Mouse (Mus musculus): ENCODE results near the gene Lrrc1. TPM values are rescaled to one million over a fixed set of nuclear protein-coding genes. Genes with fewer than 3 reads are reported as not detected.

Gene Lrrc1
- total RNA-seq, 2 experiments from 2014 or later: 7.3 to 9.4 TPM

DNA sequence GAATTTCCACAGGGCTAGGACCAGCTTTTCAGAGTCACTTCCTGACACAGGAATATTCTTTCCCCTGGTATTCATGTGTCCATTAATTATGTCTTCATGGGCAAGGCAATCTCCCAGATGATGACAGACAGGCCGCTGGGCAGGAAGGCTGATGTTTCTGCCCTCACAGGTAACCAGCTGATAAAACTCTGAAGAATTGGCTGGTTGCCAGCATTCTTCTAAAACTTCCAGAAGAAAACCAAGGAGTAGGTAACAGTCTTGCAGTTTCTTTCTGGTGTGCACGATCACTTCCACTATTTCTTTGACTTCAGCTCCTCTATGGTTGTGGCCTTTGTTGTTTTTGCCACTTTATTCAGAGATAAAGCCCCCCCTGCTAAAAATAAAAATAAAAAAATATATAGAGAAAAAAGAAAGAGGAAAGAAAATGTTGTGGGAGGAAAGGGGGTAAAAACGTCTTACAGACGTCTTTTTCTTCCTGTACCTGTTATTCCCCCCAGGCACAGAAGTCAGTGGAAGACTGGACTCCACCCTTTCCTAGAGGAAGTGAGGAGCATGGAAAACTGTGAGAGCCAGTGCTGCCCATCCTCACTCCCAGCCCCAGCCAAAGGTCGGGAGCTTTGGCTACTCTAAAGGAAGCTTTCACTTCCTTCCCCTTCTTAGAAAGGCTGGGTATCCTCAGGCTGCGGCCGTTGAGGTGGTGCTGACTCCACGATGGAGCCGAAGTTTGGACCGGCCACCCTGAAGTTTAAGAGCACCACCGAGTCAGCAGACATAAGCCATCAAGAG, 115.2 kb downstream of the Lrrc1 start:
- no peak for DNase-seq (ENCODE audit: low spot score in 2 of 2)

DNA sequence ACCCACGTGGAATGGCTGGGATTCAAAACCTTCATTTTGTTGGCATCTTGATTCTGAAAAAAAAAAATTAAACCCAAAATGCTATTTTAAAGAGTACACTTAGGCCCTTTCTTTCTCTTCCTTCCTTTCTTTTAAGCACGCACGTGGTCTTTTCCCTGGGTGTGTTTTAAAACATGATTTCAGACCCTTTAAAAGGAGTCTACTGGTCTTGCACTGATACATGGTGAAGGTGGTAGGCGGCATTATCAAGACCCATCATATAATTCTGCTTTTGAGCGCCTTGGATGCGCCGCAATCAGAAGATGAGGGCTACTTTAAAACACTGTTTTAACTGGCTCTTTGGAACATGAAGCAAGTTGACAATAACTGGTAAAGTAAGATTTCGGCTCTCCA, 115.9 kb downstream of the Lrrc1 start:
- DNase-seq (ENCODE audit: low spot score in 2 of 2): no peak

DNA sequence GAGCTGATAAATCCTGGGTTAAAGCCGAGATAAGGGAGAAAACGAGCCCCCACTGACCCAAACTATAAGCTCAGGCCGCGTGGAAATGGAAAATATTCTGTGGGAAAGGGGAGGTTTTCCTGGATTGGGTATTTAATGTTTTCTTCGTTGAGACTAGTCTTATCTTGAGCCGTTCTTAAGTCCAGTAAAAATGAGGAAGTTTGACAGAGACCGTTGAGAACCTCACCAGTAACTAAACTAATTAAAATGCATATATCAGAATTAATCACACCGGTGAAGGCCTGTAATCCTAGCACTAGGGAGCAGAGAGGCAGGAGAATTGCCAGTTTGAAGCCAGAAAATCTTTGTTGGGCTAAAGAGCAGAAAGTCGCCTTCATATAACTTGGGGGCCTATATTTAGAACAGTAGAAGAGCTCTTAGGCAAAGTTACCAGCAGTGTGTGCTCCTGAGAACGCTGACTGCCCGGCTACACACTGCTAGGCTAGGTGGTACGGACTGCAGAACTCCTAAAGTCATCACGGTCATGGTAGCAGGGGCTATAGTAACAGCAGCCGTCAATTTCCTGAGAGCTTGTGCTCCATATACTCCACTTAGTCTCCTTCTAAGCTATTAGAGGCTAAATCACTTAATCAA, 116.4 kb downstream of the Lrrc1 start:
- DNase-seq (ENCODE audit: low spot score in 2 of 2): no peak

DNA sequence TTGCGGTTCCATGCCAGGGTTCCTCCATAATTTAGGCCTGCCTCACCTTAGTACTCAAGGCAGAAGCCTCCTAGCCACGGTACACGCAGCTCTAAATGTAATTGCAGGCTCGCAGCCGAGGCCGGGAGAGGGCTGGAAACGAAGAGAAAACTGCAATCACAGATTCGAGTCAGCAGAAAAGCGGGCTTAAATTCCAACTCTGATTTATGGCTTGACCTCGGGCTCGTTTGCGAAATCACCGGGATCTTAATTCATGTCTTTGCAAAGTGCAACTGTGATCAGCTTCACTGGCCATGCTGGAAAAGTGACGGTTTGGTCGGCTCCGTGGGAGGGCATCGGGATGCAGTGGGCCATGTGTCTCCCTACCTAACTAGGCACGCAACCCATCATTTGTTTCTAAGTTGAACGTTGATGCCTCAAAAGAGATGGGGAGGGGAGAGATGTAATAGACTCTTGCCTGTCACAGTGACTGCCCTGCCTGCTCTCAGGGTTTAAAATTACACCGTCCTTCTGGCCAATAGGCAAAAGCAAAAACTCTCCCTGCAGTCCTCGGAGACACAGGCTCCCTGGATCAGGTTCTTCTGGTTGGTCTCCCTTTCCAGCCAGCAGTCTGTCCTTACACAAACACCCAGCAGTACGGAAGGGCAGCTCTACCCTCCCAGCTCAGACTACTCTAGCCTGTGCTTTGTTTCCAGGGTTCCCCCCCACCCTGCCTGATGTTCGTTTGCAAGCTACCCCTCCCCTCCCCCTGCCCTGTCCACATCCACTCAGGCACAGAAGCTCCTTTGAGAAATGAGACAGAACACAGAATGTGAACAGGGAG, 117.2 kb downstream of the Lrrc1 start:
- DNase-seq (ENCODE audit: low spot score in 2 of 2): peak in 1 of 2 experiments; percentile 15

DNA sequence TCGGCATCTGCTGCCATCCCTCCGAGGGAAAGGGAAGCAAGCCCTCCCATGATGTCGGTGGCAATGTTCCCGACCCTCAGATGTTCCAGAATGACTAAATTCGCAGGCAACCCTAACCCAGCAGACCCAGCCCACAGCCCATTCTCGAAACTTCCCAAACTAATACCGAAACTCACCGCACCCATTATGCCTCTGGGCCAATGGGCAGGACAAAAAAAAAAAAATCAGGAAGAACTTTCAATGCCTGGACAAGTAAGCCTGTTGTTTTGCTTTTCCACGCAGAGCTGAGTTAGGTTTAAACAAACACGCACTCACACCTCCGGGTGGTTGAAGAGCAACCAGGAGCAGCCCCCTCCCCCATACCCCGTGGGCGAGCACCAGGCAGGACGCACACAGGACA, 118.6 kb downstream of the Lrrc1 start:
- DNase-seq (ENCODE audit: low spot score in 2 of 2): no peak

DNA sequence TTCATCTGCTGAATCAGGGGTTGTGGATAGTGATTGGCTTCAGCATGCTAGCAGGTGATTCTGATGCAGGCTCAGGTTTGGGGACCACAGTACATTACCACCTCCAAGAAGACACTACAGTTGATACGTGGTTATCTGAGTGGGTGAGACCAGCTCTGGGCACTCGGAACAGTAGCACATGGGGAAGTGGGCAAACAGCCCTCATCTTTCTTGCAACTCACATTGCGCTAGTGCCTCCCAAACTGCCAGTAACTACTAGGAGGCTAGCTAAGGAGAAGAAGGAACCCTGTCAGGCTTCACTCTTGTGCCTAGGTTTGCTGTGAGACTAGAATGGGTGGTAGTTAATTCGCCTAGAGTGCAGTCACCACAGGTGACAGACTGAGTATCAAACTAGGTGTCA, 119.1 kb downstream of the Lrrc1 start:
- DNase-seq (ENCODE audit: low spot score in 2 of 2): no peak

DNA sequence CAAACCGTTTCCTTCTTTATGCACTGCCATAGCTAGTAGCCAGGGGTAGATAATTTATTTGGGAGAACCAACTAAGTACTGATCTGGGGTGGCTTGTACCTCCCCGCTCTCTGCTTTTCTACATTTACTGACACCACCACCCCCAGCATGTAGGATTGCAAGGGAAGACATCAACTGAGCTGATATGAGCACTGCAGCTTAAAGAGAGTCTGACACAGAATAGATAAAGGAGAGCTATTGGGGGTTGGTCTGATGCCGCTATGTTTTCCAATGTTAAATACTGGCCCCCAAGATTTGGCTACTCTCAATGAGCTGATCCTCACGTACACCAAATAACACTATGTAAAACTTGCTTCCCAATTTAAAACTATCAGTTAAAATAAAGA, 124.5 kb downstream of the Lrrc1 start:
- DNase-seq (ENCODE audit: low spot score in 2 of 2): no peak

DNA sequence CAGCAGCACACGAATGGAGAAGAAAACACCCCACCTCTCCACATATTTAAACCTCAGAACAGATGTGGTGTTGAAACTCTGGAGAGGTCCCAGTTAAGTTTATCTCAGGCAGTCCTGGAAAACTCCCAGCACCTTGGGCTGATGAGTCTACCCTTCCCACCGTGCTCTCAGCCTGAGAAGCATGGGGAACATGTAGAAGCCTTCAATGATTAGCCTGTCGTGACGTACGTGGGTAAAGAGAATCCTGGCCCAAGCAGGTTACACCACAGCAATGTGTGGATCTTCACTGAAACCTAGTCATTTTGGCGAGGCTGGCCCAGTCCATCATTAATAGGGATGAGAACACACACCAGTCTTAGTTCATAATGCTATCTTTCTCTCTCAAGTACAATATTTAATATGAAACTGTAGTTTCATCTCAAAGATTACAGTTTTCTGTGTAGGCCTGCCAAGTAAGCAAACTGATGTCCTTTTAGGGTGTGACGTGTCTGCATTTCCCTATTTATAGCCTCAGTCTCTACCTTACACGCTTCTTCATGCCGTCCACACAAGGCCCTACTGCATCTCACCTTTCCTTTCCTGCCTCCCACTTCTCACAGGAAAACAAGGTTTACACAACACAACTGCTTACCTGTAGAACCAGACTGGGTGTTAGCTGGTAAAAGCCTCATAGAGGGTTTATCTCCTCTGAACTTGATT, 125.0 kb downstream of the Lrrc1 start:
- no peak for DNase-seq (ENCODE audit: low spot score in 2 of 2)

DNA sequence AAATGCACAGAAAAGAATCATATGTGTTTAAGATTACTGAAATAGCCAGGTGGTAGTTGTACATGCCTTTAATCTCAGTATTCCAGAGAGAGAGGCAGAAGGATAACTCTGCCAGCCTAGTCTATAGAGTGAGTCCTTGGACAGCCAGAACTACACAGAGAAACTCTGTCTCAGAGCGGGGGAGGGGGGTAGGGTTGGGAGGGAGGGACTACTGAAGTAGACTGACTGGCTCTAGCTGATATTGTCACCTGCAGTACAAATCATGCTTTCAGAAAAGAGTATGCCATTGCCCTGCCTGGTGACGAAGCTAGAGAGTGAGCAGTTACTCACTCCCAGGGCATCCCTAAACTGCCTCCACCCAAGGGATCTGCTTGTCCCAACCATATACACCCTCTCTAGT, 125.9 kb downstream of the Lrrc1 start:
- no peak for DNase-seq (ENCODE audit: low spot score in 2 of 2)

DNA sequence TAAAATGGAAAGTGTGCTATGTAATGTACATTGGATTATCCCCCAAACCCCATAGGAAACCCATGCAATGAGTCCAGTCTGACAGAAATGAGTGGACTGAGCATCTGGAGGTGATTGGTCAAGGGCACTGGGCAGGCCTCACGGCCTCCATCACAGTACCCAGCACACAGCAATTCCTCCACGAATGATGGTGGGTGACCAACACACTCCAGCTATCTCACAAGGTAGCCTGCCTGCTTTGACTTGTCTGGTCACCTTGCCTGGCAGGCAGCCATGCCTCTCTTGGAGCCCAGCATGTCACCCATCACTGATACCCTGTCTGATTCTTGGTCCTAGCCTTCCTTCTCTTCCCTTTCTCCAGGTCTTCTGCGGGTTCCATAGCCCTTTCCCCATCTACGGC, 128.2 kb downstream of the Lrrc1 start:
- no peak for DNase-seq (ENCODE audit: low spot score in 2 of 2)

DNA sequence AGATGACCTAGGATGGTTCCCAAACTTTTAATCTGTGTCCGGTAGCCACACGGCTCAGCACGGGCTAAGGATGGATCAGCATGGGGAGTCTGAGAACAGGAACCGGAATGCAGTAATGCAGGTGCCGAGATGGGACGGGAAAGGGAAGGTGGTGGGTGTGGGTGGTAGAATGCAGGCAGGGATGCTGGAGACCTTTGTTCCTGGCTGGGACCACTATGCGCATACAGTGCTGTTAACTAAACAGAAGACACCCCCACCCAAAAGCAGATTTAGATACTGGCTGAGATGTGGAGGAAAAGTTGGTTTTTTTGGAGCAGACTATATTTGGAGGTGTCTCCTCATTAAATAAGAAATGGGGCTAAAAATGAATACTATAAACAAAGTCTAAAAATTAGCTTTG, 128.7 kb downstream of the Lrrc1 start:
- no peak for DNase-seq (ENCODE audit: low spot score in 2 of 2)

DNA sequence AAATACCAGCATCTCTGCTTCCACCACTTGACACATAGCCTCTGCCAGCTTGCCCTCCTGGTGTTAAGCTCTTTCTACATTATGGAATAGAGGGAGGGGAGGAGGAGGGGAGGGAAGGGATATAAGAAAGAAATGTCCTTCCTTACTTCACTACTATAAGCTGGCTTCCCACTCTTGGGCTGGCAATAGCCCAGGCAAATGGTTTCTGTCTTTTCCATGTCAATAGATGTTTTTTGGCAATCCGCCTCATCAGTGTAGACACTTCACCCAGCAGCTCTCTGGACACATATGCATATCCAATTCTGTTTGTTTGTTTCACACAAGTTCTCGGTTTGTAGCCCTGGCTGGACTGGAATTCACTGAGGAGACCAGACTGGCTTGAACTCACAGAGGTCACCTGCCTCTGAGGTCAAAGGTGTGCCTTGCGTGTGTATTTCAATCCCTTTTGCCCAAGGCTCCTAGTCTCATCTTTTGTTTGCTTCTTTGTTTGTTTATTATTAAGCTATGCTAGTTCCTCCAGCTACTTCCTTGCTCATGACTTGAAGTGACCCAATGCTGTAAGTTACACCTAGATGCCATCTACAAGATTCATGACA, 132.7 kb downstream of the Lrrc1 start:
- DNase-seq (ENCODE audit: low spot score in 2 of 2): no peak

DNA sequence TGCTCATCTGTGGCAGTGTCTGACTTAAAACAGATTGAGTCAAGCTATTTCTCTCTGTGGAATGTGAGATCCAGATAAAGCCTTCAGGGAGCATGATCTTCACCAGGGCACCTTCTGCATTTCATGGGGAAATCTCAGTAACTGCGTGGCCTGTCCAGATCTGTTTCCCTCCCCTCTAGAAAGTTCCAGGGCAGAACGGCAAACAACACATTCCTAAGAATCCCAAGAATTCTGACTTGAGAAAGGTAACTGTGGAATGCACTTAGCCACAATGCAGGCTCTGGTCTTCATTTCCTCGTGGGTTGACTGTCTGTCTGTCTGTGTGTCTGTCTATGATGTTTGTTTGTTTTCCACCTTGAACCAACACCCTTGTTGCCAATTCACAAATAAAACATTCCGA, 133.7 kb downstream of the Lrrc1 start:
- no peak for DNase-seq (ENCODE audit: low spot score in 2 of 2)

DNA sequence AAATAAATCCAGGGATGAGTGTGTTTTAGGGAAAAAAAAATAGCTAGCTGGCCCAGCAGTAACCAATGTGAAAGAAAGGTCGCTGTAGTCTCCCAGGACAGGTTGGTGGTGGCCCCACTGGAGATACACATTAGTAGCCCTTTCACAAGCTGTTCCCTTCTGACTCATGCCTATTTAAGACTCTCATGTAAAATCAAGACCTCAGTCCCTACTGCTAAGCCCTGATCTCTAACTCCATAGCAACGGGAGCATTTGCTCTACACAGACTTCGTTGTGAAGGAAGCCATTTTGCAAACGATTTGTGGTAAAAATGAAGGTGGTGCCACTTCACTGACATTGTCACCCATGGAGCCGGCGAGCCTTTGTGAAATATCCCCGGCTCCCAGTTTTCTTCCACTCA, 134.1 kb downstream of the Lrrc1 start:
- DNase-seq (ENCODE audit: low spot score in 2 of 2): no peak

DNA sequence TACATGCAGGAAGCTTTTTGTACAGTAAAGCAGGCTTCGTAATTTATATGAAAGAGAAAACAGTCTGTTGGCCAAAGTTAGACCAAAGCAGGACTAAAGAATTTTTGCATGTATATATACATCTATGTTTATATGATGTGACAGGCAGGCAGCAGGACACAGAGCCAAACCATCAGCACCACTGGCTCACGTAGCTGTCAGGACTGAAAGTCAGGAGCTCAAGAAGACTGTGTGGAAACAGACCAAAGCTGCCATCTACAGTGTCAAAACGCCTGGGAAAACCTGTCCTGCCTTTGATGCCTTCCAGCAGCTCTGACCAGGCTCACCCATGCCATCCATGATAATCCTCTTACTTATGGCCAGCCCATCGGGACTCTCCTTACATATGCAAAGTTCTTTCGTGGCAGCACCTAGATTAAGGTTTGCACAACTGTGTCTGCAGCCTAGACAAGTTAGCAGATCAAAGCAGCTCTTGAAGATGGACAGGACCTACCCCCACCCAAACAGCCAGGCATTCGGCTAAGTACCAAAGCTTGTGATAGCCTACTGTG, 136.5 kb downstream of the Lrrc1 start:
- DNase-seq (ENCODE audit: low spot score in 2 of 2): no peak

DNA sequence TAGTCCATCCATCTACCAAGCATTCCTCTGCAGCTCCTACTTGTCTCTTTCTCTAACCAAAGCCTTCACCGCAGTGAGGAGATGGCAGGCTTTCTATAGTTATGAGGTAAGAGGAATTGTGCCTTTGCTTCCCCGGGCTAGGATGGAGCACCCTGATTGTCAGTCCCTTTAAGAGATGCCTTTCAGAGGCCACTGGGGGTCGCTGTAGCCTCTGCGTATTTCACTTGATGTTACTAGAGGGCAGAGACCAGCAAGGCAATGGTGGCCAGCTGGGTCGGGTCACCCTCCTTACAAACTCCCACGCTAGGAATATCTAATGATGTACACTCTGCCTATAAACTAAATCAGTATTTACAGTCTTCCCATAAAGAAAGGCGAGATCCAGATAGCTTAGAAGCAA, 137.8 kb downstream of the Lrrc1 start:
- DNase-seq (ENCODE audit: low spot score in 2 of 2): no peak

DNA sequence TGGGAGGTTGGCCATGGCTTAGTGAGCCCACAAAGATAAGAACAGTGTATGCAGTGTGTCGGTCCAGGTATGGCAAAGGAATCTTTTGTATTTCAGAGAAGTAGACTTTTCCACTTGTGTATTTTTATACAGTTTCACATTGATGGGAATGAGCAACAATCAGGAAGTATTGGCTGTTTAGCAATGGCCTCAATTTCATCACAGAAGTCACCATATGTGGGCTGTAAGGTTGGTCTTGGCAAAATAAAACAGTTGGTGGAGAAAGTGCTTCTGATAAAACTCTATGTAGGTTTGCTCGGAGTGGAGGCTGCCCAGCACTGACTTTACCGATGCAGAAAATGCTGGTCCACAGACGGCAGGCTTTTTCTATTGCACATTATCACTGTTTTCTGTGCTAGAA, 140.2 kb downstream of the Lrrc1 start:
- no peak for DNase-seq (ENCODE audit: low spot score in 2 of 2)

DNA sequence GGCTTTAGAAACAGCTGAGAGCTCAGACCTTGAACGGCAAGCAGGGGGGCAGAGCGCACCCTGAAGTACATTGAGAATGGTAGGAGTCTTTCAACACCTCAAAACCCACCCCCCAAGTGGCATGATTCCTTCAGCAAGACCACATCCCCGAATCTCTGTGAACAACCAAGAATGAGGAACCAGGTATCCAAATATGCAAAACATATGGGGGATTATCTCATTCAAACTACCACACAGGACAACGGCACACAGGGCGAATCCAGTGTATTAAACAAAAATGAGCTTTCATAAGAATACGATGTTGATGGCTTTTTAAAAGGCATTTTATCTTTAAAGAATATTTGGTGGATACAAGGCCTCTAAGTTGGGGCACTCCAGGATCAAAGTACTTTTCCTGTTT, 140.7 kb downstream of the Lrrc1 start:
- DNase-seq (ENCODE audit: low spot score in 2 of 2): no peak

DNA sequence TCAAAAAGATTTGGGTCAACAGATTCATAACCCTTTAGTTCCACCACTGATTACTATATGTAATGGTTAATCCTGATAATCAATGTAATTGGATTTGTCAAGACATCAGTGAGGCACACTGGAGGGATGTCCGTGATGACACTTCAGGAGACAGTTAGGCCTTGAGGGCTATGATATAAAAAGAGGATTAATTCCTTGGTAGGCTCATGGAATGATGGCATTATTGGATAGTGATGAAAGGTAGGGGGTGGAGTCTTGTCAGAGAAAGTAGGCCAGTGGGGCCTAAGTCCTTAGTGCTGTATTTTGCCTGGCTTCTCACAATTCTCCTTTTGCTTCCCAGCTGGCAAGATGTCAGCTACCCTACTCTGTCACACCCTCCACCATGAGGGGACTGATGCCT, 141.7 kb downstream of the Lrrc1 start:
- no peak for DNase-seq (ENCODE audit: low spot score in 2 of 2)

DNA sequence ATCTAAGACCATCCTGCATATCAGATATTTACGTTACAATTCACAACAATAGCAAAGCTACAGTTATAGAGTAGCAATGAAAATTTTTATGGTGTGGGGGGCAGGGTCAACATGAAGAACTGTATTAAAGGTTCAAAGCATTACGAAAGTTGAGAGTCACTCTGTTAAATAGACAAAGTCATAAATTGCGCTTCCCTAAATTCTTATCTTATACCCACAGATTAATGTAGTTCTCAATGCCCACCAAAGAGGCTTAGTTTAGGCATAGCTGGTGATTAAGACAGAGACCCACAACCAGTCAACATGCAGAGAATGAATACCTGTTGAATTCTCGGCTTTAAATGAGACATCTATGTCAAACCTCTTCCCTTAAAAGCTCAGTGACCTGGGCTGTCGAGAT, 144.9 kb downstream of the Lrrc1 start:
- DNase-seq (ENCODE audit: low spot score in 2 of 2): no peak

Data from layer of hippocampus, adult 18-20 months (tissue).